Mouse (Mus musculus) frontal cortex, adult 2 months (tissue): ENCODE data around the gene Cyp2d22. TPM values are rescaled to one million over a fixed set of nuclear protein-coding genes. Genes with fewer than 3 reads are reported as not detected.
"Not testable (repeated sequence)": the region's sequence is repeated elsewhere in the genome, so short reads cannot be mapped to it uniquely, and the experiment has no call there.

Experiments
- DNase-seq, 2 experiments: peaks; one replicate each; pipeline ENCODE4 v3.0.0; 2022; ENCODE audit warnings: low spot score in 1 of 2; ENCODE audit errors: extremely low spot score in 1 of 2
- polyA plus RNA-seq: library from polyadenylated mRNA; depleted of rRNA; stranded (reverse); fragments of >200 nt; gene quantifications from 2 replicates; pipeline ENCODE4 v1.2.3, GENCODE M21; 2012

Gene Cyp2d22
- polyA plus RNA-seq, 1 experiment, result 46.2 TPM

DNA sequence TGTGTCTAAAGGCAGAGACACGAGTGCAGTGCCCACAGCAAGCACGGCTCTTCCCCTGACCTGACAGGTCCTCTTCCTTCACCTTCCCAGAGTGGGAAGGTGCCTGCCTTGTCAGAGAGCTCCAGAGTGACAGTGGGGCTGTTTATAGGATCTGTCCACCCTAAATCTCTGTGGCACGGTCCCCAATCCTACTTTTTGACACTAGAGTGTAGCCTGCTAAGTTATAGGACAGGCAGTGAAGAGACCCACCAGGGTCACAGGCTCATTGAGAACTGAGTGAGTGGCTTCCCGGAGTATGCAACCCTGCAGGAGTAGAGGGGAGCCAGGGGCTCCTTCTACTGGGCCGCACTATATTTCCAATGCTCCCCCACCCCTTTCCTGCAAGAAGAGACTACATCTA, 2.4 kb downstream of the Cyp2d22 start:
- no peak for DNase-seq

DNA sequence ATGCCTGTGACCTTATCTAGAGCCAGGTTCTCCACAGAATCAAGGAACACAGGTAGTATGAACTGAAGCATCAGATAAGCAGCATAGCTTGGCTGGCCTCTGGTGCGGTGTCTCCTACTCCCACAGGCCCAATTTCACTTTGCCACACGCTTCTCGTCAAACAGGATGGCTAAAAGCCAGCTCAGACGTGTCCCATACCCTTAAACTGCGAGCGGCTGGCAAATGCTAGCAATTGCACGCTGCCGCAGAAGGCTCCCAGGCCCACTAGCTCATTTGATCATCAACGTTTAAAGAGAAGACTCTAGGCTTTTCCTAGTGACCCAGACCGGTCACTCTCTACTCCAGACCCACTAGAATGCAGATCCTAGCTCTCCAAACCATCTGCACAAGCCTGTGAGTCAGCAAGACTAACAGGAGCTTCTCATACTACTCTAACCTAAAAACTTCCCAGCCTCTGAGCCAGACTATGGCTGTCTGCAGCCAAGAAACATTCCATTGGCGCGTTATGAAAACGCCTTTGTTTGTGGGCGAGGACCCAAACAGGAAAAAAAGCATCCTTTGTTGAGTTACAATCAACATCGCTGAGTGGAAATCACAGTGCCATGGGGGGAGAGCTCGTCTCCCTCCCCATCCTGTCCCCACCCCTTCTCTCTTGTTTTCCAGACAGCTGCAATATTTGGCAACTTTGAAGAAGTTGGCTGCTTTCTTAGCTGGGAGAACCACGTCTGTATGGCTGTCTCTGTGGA, 3.5 kb downstream of the Cyp2d22 start:
- DNase-seq, result peak; percentile 63 to 73

DNA sequence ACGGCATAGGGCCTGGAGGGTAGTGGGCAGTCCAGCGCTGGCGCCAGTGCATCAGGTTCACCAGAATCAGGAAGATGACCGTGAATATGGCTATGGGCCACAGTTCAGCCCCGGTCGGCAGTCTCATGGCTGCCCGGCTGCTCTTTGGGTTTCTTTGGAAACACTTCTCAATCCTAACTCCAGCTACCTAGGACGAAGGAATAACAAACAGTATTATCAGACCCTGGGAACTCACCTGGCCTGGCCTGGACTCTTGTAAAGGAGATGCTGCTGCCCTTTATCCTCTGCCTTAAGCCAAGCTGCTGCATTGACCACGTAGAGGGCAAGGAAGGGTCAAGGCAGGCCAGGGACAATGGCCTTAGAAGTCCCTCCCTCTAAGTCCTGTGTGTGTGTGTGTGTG, 4.2 kb downstream of the Cyp2d22 start:
- no peak for DNase-seq

DNA sequence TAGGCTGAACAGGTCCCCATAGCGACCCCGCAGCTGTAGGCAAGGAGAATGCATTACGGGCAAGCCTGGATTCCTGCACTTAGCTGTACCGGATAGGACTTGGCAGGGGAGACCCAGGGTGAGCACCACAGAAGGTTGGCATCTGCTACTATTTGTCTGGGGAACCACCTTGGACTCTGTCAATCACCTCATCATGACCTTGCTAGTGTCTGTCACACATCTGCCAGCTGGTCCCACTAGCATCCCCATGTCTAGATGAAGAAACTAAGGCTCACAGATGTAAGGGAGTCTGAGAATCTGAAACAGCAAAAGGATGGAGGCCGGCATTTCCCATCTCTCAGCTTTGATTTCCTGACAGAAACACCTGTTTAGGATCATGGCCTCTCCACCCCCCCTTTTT, 5.6 kb downstream of the Cyp2d22 start:
- DNase-seq, result no peak

DNA sequence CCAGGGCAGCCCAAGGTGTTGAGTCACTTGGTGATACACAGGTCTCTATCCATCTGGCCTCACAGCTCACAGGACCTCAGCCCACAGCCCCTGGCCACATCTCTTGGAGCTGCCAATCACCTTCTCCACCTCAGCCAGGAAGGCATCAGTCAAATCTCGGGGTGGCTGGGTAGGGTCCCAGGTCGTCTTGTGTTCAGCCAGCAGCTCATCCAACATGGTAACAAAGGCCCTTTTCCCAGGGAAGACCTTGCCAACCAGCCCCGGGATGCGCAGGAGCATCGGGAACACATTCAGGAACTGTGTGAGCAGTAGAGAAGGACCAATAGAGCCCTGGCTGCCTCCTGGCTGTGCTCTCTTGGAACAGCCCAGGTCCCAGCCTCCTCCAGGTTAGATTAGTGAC, 7.1 kb downstream of the Cyp2d22 start:
- DNase-seq, result no peak

DNA sequence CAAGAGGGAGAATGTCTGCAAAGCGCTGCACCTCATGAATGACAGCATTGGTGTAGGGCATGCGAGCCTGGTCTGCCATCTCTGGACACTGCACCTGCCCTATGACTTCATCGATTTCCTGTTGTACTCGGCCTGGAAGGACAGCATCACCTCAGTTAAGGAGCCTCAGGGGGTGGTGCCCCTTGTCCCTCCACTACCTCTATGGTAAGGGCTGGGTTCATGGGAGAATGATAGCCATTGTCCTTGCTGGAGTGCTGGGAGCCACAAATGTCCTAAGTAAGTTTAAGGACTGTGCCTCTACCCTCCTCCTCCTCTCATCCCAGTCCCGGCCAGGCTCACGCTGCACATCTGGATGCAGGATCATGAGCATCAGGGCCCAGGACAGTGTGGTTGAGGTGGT, 7.6 kb downstream of the Cyp2d22 start:
- no peak for DNase-seq

DNA sequence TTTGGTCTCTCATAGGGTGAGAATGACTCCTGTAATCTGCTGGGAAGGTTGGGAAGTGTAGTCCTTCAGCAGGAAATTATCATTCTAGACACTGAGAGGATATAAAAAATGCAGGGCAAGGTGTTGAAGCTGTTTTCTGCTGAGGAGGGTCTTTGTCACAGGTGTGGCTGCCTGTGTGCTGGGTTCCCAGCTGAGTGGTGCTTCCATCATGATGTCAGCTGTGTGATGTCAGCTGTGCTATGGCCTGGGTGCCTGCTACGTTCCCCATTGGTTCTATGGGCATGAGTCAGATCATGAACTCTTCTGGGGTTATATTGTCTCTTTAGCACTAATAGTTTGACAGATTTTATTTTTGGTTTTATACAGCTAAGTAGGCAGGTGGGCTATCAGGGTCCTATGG, 11.2 kb downstream of the Cyp2d22 start:
- no peak for DNase-seq

DNA sequence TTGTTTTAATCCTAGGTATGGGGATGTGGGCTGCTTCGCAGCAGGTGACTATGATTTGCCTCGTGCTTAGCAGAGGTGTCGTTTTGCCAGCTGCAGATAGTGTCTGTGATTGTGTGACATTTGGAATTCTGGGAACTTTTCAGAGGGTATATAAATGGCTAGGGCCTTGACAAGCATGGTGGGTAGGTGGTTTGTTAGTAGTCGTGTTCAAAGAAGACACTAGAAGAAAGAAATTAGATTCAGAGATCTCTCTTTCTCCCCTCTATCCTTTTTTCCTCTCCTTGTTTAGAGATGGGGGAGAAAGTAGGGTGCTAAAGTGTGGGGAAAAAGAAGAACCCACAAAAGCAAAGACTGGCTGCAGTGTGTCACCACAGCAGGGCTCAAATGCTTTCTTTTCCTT, 11.9 kb downstream of the Cyp2d22 start:
- no peak for DNase-seq

DNA sequence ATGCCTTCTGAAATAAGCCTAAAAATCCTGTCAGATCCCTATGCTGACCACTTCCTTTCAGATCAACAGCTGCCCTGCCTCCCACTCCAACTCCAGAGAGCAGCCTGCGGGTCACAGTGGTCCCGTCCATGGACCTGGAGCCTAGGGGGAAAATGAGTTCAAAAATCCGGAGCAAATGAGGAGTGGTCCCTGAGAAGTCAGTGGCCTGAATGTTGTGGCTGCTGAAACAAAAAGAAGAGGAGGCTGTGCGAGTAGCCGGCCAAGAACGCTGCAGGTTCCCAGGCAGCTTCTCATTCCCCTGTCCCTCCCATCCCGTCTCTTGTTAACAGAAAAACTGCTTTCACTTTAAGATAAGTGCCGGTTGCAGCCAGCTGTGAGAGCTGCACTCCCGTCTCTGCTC, 15.5 kb downstream of the Cyp2d22 start:
- DNase-seq, result not testable (repeated sequence)

DNA sequence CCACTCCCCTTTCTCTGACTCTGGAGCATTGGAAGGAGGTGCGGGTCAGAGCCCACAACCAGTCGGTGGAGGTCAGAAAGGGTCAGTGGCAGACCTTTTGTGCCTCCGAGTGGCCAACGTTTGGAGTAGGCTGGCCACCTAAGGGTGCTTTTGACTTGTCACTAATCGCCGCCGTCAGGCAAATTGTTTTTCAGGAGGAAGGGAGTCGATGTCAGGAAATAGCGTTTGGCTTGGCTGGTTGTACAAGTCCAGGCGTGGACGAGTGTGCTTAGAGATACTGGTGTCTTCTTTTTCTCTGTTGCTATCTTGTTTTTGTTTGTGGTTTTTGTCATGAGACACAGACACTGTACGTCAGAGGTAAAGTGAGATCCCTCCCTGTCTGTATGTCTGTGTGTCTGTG, 16.3 kb downstream of the Cyp2d22 start:
- DNase-seq, result not testable (repeated sequence)

DNA sequence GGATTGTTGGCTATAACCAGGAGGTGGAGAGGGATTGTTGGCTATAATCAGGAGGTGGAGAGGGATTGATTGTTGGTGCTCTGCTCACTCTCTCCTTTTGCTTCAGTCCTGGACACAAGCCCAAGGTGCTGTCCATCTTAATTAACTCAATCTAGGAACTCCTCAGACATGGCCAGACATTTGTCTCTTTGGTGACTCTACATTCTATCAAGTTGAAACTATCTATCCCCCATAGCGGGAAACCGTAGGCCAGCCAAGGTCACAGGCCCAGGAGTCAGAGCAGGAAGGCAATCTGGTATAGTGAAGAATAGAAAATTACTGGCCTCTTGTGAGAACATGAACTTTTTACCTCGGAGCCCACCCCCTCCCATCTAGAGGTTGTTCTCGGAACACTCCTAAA, 17.8 kb downstream of the Cyp2d22 start:
- DNase-seq, result no peak

DNA sequence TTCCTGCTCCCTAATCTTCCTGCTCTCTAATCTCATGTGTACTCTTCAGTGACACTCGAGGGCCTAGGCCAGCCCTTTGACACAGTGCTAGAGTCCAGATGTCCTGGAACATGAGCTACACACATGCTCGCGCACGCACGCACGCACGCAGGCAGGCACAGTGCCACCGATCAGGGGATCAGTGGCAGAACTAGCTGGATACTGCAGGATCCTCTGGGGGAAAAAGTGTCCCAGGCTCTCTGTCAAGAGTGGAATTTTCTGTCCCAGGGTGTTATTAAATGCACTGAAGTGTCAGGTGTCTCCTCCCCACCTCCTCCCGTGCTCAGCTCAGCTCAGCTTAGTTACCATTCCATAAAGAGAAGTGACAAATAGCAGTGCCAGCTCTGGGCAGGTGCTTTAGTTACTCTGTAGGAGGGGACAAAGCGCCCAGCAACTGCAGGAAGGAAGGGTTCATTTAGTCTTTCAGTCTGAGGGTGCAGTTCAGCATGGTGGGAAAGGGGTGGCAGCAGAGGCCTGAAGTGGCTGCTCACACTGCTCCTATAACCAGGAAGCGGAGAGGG, 18.5 kb downstream of the Cyp2d22 start:
- DNase-seq, result no peak

DNA sequence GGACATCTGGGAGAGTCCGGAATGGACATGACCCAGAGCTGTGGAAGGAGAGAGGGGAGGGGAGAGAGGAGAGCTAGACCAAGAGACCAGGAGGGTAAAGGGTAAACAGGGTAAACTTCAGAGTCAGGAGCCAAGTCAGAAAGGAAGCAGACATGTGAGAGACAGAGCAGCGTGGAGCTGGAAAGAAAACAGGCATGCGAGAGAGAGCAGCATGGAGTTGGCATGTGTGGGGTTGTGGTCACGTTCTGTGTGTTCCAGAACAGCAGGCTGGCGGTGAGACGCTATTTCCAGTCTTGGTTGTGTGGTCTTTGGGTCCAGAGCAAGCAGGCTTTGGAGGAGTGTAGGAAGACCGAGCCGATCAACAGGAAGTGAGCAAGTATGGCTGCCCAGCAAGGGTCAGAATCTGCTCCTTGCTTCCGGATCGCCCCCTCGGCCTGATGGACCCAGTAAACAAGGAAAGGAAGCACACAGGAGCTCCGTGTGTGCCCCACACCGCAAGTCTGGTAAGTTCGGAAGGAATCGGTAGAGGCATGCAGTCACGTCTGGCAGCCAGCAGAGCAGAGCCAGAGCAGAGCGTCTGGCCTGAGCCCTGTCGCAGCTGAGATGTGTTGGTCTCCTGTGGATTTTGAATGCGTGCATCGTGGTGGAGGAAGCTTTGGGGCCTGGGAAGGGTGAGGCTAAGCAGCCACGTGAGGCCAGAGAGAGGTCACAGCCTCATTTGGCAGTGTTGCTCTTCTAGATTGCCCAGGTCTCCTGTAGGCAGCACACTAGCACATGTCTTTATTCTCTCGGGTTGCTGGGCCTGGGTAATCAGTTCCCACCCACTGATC, 21.4 kb downstream of the Cyp2d22 start:
- no peak for DNase-seq

DNA sequence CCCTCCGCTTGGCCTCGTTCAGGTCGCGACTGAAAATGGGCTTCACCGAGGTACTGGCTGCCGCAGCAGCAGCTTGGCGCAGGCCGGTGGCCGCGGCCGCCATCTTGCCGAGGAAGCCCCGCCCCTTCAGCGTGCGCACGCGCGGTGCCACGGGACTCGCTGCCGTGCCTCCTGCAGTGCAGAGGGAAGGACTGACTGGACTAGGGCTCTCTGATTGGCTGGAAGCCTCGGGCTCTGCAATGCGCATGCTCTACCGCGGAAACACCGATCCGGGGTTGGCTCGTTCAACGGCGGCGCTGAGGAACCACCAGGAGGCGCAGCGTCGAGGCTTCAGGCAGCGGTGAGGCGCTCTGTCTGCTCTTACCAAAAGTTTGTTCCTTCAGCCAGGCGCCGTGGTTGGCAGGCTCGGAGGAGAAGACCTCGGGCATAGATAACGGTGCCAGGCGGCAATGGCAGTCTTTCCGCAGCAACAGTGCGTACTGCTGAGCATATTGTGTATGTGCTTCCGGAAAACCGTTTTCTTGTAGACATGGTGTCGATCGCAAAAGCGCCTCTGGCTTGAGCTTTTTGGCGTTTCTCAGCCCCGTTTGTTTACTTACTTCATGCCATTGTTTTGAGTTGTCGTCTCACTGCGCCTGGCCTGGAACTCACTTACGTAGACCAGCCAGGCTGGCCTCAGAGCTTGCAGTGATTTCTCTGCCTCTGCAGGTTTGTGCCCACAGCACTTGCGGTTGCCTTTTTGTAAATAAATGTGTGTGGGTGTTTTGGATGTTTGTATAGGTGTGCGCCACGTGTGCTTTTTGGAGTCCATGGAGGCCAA, 25.7 kb downstream of the Cyp2d22 start, which contains the start of gene Ndufa6:
Gene Ndufa6, minus strand, starts transcription at position 197 of the 820 bp plus-strand sequence.
- DNase-seq, result peak; percentile 95 to 98

DNA sequence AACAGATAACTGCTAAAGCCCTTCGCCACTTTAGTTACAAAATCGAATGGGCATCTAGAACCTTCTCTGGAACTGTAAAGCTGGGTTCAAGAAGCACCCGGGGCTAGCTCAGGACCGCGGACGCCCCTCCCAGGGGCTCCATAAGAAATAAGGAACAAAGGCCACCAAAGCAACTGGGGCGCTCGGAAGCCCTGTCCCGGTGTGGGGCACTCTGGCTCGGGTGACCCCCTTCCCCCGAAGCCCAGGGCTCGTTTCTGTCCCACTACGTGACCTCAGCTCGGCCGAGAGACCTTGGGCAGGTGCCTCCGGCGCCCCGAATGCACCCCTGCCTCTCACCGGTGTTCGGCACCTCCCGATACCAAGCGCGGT, 26.3 kb downstream of the Cyp2d22 start:
- no peak for DNase-seq

DNA sequence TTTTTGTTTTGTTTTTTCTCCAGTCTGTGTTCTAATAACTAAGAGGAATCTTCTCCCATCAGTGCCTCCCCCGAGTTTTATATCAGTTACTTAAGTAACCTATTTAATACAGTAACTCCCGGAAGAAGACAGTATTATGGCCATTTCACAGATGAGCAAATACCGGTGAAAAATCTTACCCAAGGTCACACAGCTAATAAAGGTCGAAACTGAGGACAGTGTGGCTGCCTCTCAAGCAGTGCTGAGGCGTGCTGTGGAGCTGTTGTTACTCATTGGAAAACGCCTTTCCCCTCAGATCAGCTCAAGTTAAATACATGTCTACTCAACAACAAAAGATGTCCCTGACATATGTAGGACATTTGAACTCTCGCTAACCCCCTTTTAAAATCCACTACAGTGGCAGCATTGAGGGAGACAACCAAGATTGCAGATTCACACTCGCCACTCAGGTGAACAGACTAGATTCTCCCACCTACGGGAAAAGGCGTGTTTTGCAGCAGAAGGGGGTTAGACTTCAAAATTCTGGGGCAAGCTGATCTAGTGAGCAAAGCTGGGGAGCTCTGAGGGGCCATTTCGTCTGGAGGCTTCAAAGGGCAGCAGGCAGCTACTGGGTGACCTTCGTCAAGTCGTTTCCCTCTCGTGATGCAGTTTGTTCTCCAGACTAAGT, 26.8 kb downstream of the Cyp2d22 start:
- peak in 1 of 2 experiments; percentile 33 for DNase-seq

DNA sequence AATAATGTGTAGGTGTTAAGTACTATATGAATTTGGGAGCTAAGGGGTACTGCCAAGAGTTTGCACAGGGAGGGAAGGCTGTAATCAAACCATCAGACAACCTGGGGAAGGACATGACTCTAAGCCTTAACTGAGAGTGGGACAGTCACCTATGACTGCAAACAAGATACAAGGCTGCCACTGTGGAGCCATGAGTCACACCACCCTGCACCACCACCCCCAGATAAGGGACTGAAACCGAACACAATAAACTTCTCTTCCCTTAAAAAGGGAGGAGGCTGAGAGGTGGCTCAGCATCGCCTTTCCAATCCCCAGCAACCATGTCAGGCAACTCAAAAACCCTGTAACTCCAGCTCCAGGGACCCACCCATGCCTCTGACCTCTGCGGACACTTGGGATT, 28.6 kb downstream of the Cyp2d22 start:
- DNase-seq, result no peak

DNA sequence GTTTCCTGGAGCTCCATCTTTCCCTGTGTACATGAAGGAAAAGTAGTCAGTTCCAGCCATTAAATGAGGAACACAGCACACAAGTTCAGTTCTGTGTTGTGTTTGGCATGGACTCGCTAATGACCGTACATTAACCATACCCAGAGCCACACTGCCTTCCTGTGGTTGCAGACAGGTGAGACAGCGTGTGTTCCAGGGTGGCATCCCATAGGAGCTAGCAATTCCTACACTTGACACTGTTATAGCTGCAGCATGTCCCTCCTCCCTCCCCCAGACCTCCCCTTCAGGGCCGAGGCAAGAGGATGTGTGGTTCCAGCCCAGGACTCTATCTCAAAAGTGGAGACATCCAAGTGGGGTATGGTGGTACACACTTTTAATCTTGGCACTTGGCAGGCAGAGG, 29.7 kb downstream of the Cyp2d22 start:
- DNase-seq, result no peak

DNA sequence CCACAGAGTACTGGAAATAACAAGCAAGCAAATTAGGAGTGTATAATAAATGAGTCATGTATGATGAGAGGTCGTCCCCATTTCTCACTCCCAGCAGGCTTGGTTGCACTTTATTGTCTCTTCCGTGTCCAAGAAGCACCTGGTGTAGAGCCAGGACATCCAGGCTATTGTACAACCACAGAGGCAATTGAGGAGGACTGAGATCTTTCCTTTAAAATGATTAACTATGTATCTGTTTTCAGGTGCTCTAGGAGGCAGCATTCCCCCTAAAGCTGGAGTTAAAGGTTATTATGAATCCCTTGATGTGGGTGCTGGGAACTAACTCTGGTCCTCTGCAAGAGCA, 31.1 kb downstream of the Cyp2d22 start:
- no peak for DNase-seq

DNA sequence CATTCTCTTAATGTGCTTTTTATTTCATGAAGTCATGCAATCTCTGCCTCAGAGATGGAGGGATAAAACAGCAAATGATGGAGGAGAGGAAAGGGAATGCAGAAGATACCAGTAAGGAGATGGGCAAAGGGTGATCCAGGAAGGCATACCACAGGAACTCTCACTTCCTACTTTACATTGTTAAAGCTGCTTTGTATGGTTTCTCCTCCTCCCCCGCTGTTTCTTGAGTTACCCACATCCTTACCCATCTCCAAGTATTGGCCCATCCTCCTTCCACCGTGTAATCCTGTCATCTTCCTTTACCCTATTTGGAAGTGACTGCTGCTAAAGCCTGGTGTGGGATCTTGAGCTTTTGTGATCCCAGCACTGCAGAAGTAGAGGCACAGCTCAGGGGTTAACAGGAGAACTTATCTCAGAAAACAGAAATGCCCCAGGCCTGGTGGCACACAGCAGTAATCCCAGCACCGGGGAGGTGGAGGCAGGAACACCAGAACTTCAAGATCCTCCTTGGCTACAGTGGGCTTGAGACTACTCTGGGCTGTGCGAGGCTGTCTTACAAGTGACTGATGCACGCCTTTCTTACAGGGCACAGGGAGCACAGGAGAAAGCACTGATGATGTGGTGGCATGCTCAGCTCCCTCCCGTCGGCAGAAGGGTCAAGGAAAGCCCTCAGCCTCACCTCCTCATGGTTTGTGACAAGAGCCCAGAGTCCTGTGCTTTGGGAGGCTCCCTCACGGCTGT, 31.6 kb downstream of the Cyp2d22 start:
- no peak for DNase-seq
